Comparison of ENCODE assay signal across 15 mouse cellular contexts in genomic region chr5:113290149-113290548, GRCm38 (mm10).
"Had no signal": no experiment of that assay in that cellular context is flagged by ENCODE, and none has a peak within 500 bp of the region (broad histone marks: within the 10 kb centered on the region; RNA-seq: fewer than 3 reads in every experiment).

No protein-coding gene starts in this region.

- H3K4me1 ChIP-seq: liver, embryonic 12.5 days; lung, embryonic 15.5 days had no signal

- H3K4me3 ChIP-seq: kidney, embryonic 15.5 days; limb, embryonic 15.5 days; liver, embryonic 12.5 days; lung, embryonic 15.5 days; midbrain, embryonic 12.5 days had no signal

- DNase-seq: kidney, adult 2 months; kidney, postnatal 14 days; layer of hippocampus, adult 9-11 months; layer of hippocampus, postnatal 36 days; left cerebral cortex, postnatal 4 days; right cerebral cortex, adult 18-20 months; right cerebral cortex, postnatal 25 days; thymus, postnatal 4 days had no signal

- H3K27ac ChIP-seq: kidney, embryonic 15.5 days; limb, embryonic 15.5 days; liver, embryonic 12.5 days; lung, embryonic 15.5 days; midbrain, embryonic 12.5 days; stomach, postnatal 0 days had no signal

- H3K36me3 ChIP-seq: kidney, embryonic 15.5 days; limb, embryonic 15.5 days; liver, embryonic 12.5 days; lung, embryonic 15.5 days; midbrain, embryonic 12.5 days had no signal

- H3K9me3 ChIP-seq: kidney, embryonic 15.5 days; limb, embryonic 15.5 days; liver, embryonic 12.5 days; lung, embryonic 15.5 days; midbrain, embryonic 12.5 days had no signal

- ATAC-seq: liver, embryonic 12.5 days; midbrain, embryonic 16.5 days had no signal

- H3K4me2 ChIP-seq: kidney, embryonic 15.5 days; limb, embryonic 15.5 days; liver, embryonic 12.5 days; lung, embryonic 15.5 days; midbrain, embryonic 12.5 days had no signal
